Mouse (Mus musculus) adipose tissue, adult 10 weeks (tissue): Measurements from ENCODE around the gene Josd2. TPM values are rescaled to one million over a fixed set of nuclear protein-coding genes. Genes with fewer than 3 reads are reported as not detected.

Experiments
- polyA plus RNA-seq: library from polyadenylated mRNA; stranded (reverse); fragments of 350-450 nt; fragmentation: Illumina TruSeq; extraction: RNeasy Lipid Tissue Mini Kit (QIAGEN cat#74804); gene quantifications from one replicate; pipeline ENCODE4 v1.2.3, GENCODE M21; 2014; ENCODE audit warnings: low read depth, low replicate concordance

Gene Josd2
- 27.8 TPM for polyA plus RNA-seq

GRCm38 (mm10) chr7:44467811-44468411 is at the start of gene Josd2:
Gene Josd2, plus strand, starts transcription at chr7:44467980.

GRCm38 (mm10) chr7:44428968-44429521 is 38.7 kb upstream of the Josd2 start, which contains the start of gene Lrrc4b:
Gene Lrrc4b, plus strand, starts transcription at chr7:44429018.

GRCm38 (mm10) chr7:44465111-44465510 is 2.7 kb upstream of the Josd2 start, which contains the start of gene Aspdh:
Gene Aspdh, plus strand, starts transcription at chr7:44465391.

GRCm38 (mm10) chr7:44495992-44496770 is 28.4 kb downstream of the Josd2 start, which contains the start of the genes Emc10 and Fam71e1:
Gene Emc10, minus strand, starts transcription at chr7:44496529.
Gene Fam71e1, plus strand, starts transcription at chr7:44496581.

Other genes starting within 250 kb of the Josd2 start
- gene Klk1, start 242.6 kb upstream of the Josd2 start, polyA plus RNA-seq = 1.2 TPM
- gene Gm36864, start 231.8 kb upstream of the Josd2 start, polyA plus RNA-seq = 0.81 TPM
- gene 1700028J19Rik, start 221.3 kb upstream of the Josd2 start, polyA plus RNA-seq = 10.2 TPM
- gene 2410002F23Rik, start 221.3 kb upstream of the Josd2 start, polyA plus RNA-seq = 71.2 TPM
- gene Acp4, start 210.6 kb upstream of the Josd2 start, polyA plus RNA-seq = 0.31 TPM
- 37.4 TPM for gene Gm15517, start 206.5 kb upstream of the Josd2 start, polyA plus RNA-seq
- gene Clec11a, start 161.1 kb upstream of the Josd2 start, polyA plus RNA-seq = 7.8 TPM
- gene Shank1, start 157.7 kb upstream of the Josd2 start, polyA plus RNA-seq = 0.61 TPM
- gene Syt3, start 83.9 kb upstream of the Josd2 start, polyA plus RNA-seq = 3.9 TPM
- 0.37 TPM for gene 1700008O03Rik, start 82.2 kb upstream of the Josd2 start, polyA plus RNA-seq
- 0.20 TPM for gene Lrrc4b, start 39.0 kb upstream of the Josd2 start, polyA plus RNA-seq
- gene Aspdh, start 2.6 kb upstream of the Josd2 start, polyA plus RNA-seq = not detected
- 127 TPM for gene Emc10, start 28.5 kb downstream of the Josd2 start, polyA plus RNA-seq
- gene Fam71e1, start 28.6 kb downstream of the Josd2 start, polyA plus RNA-seq = 31.7 TPM
- 0.36 TPM for gene Mybpc2, start 56.7 kb downstream of the Josd2 start, polyA plus RNA-seq
- gene Spib, start 64.1 kb downstream of the Josd2 start, polyA plus RNA-seq = 0.62 TPM
- 10.1 TPM for gene Pold1, start 80.9 kb downstream of the Josd2 start, polyA plus RNA-seq
- 91.4 TPM for gene Nr1h2, start 86.0 kb downstream of the Josd2 start, polyA plus RNA-seq
- gene Napsa, start 104.4 kb downstream of the Josd2 start, polyA plus RNA-seq = 13.2 TPM
- 17.2 TPM for gene Kcnc3, start 122.7 kb downstream of the Josd2 start, polyA plus RNA-seq
- gene Myh14, start 202.9 kb downstream of the Josd2 start, polyA plus RNA-seq = 9.1 TPM
- 5.2 TPM for gene Izumo2, start 240.8 kb downstream of the Josd2 start, polyA plus RNA-seq